Mouse (Mus musculus) forebrain, postnatal 0 days (tissue): ENCODE measurements around the gene Fgf8. TPM values are rescaled to one million over a fixed set of nuclear protein-coding genes. Genes with fewer than 3 reads are reported as not detected.

ENCODE experiments used
- ATAC-seq: fragments of 200-750 bp; cut with Nextera tagmentation; 2 replicates; pipeline ENCODE4 v1.8.0; 2017; ENCODE audit warnings: mild to moderate bottlenecking, moderate library complexity
- DNase-seq: peaks from one replicate; pipeline ENCODE4 v3.0.0-alpha.2; 2015
- H3K27ac ChIP-seq: fragments of 300-500 bp; sonication (generic); 2 replicates; pipeline ENCODE4 v1.5.1; 2014; ENCODE audit warnings: low read depth, mild to moderate bottlenecking, antibody characterized with exemption, low read length, moderate library complexity, mixed read lengths
- H3K27me3 ChIP-seq: fragments of 300-500 bp; sonication (generic); 2 replicates; pipeline ENCODE4 v1.6.1; 2014; ENCODE audit warnings: mild to moderate bottlenecking, low read length, mixed read lengths; ENCODE audit not compliant: insufficient read depth
- H3K36me3 ChIP-seq: fragments of 300-500 bp; sonication (generic); 2 replicates; pipeline ENCODE4 v1.6.1; 2014; ENCODE audit warnings: mild to moderate bottlenecking, moderate library complexity; ENCODE audit not compliant: insufficient read depth
- H3K4me1 ChIP-seq: fragments of 300-500 bp; sonication (generic); 2 replicates; pipeline ENCODE4 v1.6.1; 2014; ENCODE audit warnings: antibody characterized with exemption; ENCODE audit not compliant: insufficient read depth
- H3K4me2 ChIP-seq: fragments of 300-500 bp; sonication (generic); 2 replicates; pipeline ENCODE4 v1.6.1; 2014; ENCODE audit warnings: low read depth, mild to moderate bottlenecking, moderate library complexity
- H3K4me3 ChIP-seq: fragments of 300-500 bp; sonication (generic); 2 replicates; pipeline ENCODE4 v1.5.1; 2014; ENCODE audit warnings: low read depth, low read length, mixed read lengths
- H3K9ac ChIP-seq: fragments of 300-500 bp; sonication (generic); 2 replicates; pipeline ENCODE4 v1.6.1; 2014; ENCODE audit warnings: mild to moderate bottlenecking
- H3K9me3 ChIP-seq: fragments of 300-500 bp; sonication (generic); 2 replicates; pipeline ENCODE4 v1.6.1; 2016; ENCODE audit warnings: low read length
- CTCF ChIP-seq: sonication (generic); IDR thresholded peaks from 2 replicates; pipeline ENCODE4 v1.5.1; 2016; ENCODE audit warnings: antibody characterized with exemption, control low read depth, low read depth
- WGBS: fragments of 180-500 bp; shearing (Covaris S2); extraction: QIAGEN DNeasy Blood & Tissue Kit; methylation state at CpG from one replicate; pipeline ENCODE4 v1.1.7; 2014; 5-methylcytosine and 5-hydroxymethylcytosine counted together
- polyA plus RNA-seq: library from polyadenylated mRNA; unstranded; fragments of >200 nt; fragmentation: Nextera tagmentation; extraction: Ambion mirVana; gene quantifications from 2 replicates; pipeline ENCODE4 v1.2.1, GENCODE M21; 2015
- total RNA-seq: library from RNA; depleted of rRNA; stranded (reverse); fragments of >200 nt; gene quantifications from 2 replicates; pipeline ENCODE4 v1.2.3, GENCODE M21; 2014

Fgf8 gene
- total and polyA plus RNA-seq, 2 experiments from 2014 or later: 0.24 to 1.00 TPM

DNA sequence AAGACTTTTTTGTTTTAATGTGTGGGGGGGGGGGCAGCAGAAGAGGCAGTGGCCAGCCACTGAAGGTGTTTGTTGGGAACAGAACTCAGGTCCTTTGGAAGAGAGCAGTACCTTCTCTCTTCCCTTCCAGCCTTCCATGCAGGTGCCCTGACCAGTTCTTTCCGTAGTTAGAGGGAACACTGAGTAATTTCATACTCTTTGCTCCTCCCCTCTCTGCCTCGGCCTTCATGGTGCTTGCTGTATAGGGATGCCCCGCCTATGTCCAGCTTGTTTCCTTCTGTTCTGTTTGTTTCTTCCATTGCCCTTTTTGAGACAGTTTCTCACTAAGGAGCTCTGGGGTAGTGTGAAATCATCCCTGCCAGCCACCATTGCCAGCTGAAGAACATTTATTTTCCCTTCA lies 42.8 kb upstream of the Fgf8 start:
- 73% methylated on average over 3 of the region's 3 CpGs for WGBS
- H3K9me3 ChIP-seq: no peaks in the 10 kb centered on the region
- H3K27ac ChIP-seq: no peak overlapping the region
- H3K4me3 ChIP-seq: no peak overlapping the region
- no peak overlapping the region for H3K4me2 ChIP-seq
- no peak for TF ChIP-seq CTCF
- no peaks in the 10 kb centered on the region; the same call in 1 of the 2 replicates for H3K36me3 ChIP-seq
- no peak overlapping the region for H3K9ac ChIP-seq
- H3K4me1 ChIP-seq: peaks cover 12% of the 10 kb centered on the region
- no peaks in the 10 kb centered on the region for H3K27me3 ChIP-seq
- DNase-seq (no peak), ATAC-seq (no peak)

- ATAC-seq (no peak), DNase-seq (no peak)
- Histone ChIP-seq H3K4me1 (peaks cover 22% of the 10 kb centered on the region), H3K27ac (peak overlapping the region; percentile 46; the same call in 1 of the 2 replicates), H3K4me3 (peak overlapping the region; percentile 100), H3K9ac (peak overlapping the region; percentile 4; the same call in 1 of the 2 replicates), H3K4me2 (peak overlapping the region; percentile 52), H3K9me3 (no peaks in the 10 kb centered on the region), H3K36me3 (peaks cover 5% of the 10 kb centered on the region), H3K27me3 (no peaks in the 10 kb centered on the region)
- no peak for TF ChIP-seq CTCF
- WGBS: 31% methylated on average over 17 of the region's 17 CpGs
Measured at GRCm38 (mm10) chr19:45783933-45784576, 41.3 kb upstream of the Fgf8 start.

GRCm38 (mm10) chr19:45783181-45783932 lies 40.6 kb upstream of the Fgf8 start, which contains the start of gene Mgea5:
Gene Mgea5 (minus strand): TSS chr19:45783837.
- peak; percentile 99 for DNase-seq
- peak; percentile 22; the same call in 1 of the 2 replicates for TF ChIP-seq CTCF
- WGBS: 3% methylated on average over 59 of the region's 71 CpGs

GRCm38 (mm10) chr19:45782315-45783001 lies 39.7 kb upstream of the Fgf8 start:
- Histone ChIP-seq H3K9me3 (no peaks in the 10 kb centered on the region), H3K4me1 (peaks cover 22% of the 10 kb centered on the region), H3K4me3 (peak overlapping the region; percentile 100), H3K27me3 (no peaks in the 10 kb centered on the region), H3K4me2 (peak overlapping the region; percentile 51), H3K9ac (peak overlapping the region; percentile 97), H3K27ac (peak overlapping the region; percentile 100), H3K36me3 (peaks cover 14% of the 10 kb centered on the region)
- TF ChIP-seq CTCF: no peak
- ATAC-seq (peak; percentile 14), DNase-seq (peak; percentile 59)
- under 1% methylated on average over 34 of the region's 36 CpGs for WGBS

More at GRCm38 (mm10) chr19:45783181-45783932, 40.6 kb upstream of the Fgf8 start, which contains the start of gene Mgea5:
- Histone ChIP-seq H3K27ac (peak within 1 kb of the TSS; percentile 100), H3K27me3 (no peaks in the 10 kb centered on the region), H3K4me1 (peaks cover 22% of the 10 kb centered on the region), H3K4me3 (peak within 1 kb of the TSS; percentile 100), H3K4me2 (peak within 1 kb of the TSS; percentile 52), H3K36me3 (peaks cover 7% of the 10 kb centered on the region), H3K9ac (peak within 1 kb of the TSS; percentile 97), H3K9me3 (no peaks in the 10 kb centered on the region)
- peak; percentile 96 for ATAC-seq

DNA sequence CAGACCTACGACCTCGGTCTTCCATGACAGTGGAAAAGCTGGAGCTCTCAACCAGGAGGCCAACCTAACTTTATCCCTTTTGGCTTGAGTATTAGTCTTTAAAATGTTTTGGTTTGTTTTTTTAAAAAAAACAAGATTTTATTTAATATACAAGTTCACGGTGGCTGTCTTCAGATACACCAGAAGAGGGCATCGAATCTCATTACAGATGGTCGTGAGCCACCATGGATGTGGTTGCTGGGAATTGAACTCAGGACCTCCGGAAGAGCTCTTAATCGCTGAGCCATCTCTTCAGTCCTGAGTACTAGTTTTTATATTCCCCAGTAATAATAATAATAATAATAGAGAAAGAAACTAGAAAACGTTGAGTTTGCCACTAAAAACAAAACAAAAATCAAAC lies 39.0 kb upstream of the Fgf8 start:
- Histone ChIP-seq H3K9ac (peak overlapping the region; percentile 97; the same call in 1 of the 2 replicates), H3K36me3 (peaks cover 18% of the 10 kb centered on the region), H3K4me2 (peak overlapping the region; percentile 51), H3K27me3 (no peaks in the 10 kb centered on the region), H3K27ac (no peak overlapping the region), H3K4me3 (peak overlapping the region; percentile 100), H3K4me1 (peaks cover 22% of the 10 kb centered on the region), H3K9me3 (no peaks in the 10 kb centered on the region)
- DNase-seq: no peak
- 53% methylated on average over 8 of the region's 8 CpGs for WGBS
- 0 out of 2 replicates have a peak, but pooled peaks have one; percentile 17 for TF ChIP-seq CTCF
- ATAC-seq: no peak

DNA sequence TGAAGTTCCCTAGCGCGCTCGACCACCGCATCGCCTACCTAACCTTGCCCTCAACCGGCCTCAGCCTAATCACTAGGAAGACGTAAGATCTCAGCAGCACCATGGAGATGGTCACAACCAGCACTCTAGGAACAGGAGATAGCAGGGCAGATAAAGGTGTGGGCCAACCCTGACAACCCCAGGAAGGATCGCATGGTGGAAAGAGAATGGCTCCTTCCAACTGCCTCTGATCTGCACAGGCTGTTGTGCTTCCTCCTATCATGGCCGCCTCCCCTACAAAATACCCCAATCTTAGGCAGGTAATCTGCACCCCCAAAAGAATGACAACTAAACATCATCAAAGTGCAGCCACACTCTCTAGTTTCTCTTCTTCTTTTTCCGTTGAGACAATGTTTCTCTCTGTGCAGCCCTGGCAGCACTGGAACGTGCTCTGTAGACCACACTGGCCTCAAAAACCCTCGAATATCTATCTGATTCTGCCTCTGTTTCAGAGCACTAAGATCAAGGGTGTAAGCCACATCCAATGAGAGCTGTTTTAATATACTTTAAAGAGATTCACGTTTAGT lies 37.7 kb upstream of the Fgf8 start:
- Histone ChIP-seq H3K27ac (no peak overlapping the region), H3K36me3 (peaks cover 27% of the 10 kb centered on the region), H3K4me3 (peak overlapping the region; percentile 100; the same call in 1 of the 2 replicates), H3K9ac (no peak overlapping the region), H3K4me1 (peaks cover 22% of the 10 kb centered on the region), H3K27me3 (no peaks in the 10 kb centered on the region), H3K4me2 (peak overlapping the region; percentile 51), H3K9me3 (no peaks in the 10 kb centered on the region)
- 89% methylated on average over 13 of the region's 13 CpGs for WGBS
- TF ChIP-seq CTCF: no peak
- ATAC-seq (no peak), DNase-seq (no peak)
